Mouse (Mus musculus) CH12.LX (cell line): ENCODE results near the gene Calm5. TPM values are rescaled to one million over a fixed set of nuclear protein-coding genes. Genes with fewer than 3 reads are reported as not detected.

ENCODE experiments used
- DNase-seq: peaks from one replicate; pipeline ENCODE4 v3.0.0-alpha.2; 2013; ENCODE audit errors: extremely low read depth
- H3K27ac ChIP-seq: 2 replicates; pipeline ENCODE4 v1.5.1; 2012; ENCODE audit warnings: low read depth, mild to moderate bottlenecking, control low read depth, moderate library complexity; ENCODE audit not compliant: insufficient read depth
- H3K27me3 ChIP-seq: replicated peaks from 2 replicates; pipeline ENCODE3; 2012; ENCODE audit warnings: inconsistent platforms
- H3K36me3 ChIP-seq, 2 experiments: replicated peaks in 1 of 2; 2 replicates each; pipeline versions ENCODE3 to v1.6.1; 2012; ENCODE audit warnings: inconsistent platforms in 1 of 2, low read length in 1 of 2, mild to moderate bottlenecking in 1 of 2, mixed read lengths in 1 of 2, moderate library complexity in 1 of 2; ENCODE audit not compliant: control insufficient read depth in 1 of 2, insufficient read depth in 1 of 2
- H3K4me1 ChIP-seq, 2 experiments: 2 replicates each; pipeline ENCODE4 v1.6.1; 2012; ENCODE audit warnings: inconsistent platforms in 1 of 2, moderate library complexity in 1 of 2; ENCODE audit not compliant: insufficient read depth in 2 of 2, control insufficient read depth in 1 of 2
- H3K4me2 ChIP-seq: 2 replicates; pipeline ENCODE4 v1.6.1; 2012; ENCODE audit warnings: low read depth, mild to moderate bottlenecking, control low read depth; ENCODE audit not compliant: poor library complexity, insufficient read depth, severe bottlenecking
- H3K4me3 ChIP-seq, 3 experiments: fragments of 150-350 bp in 1 of 3; sonication (generic) in 1 of 3; replicated peaks in 1 of 3; 2 replicates each; pipeline versions ENCODE3 to v1.5.1; 2011 to 2012; ENCODE audit warnings: low read depth in 2 of 3, low read length in 2 of 3, mild to moderate bottlenecking in 2 of 3, moderate library complexity in 2 of 3, control low read depth in 1 of 3, improper control_type of control experiment in 1 of 3, inconsistent platforms in 1 of 3, mixed read lengths in 1 of 3; ENCODE audit not compliant: poor library complexity in 1 of 3
- H3K79me2 ChIP-seq: replicated peaks from 2 replicates; pipeline ENCODE4 v1.6.1; 2012; ENCODE audit warnings: mild to moderate bottlenecking, moderate library complexity; ENCODE audit not compliant: control insufficient read depth, poor library complexity, insufficient read depth, severe bottlenecking; ENCODE audit errors: extremely low read depth
- H3K9ac ChIP-seq: 2 replicates; pipeline ENCODE4 v1.6.1; 2012; ENCODE audit warnings: low read depth, mild to moderate bottlenecking, control low read depth, moderate library complexity; ENCODE audit not compliant: insufficient read depth
- H3K9me3 ChIP-seq: replicated peaks from 2 replicates; pipeline ENCODE3; 2012; ENCODE audit warnings: low read length, inconsistent platforms, mixed read lengths
- CHD2 ChIP-seq: IDR thresholded peaks from 2 replicates; pipeline ENCODE4 v1.6.1; 2011; ENCODE audit warnings: low read length, improper control_type of control experiment
- CTCF ChIP-seq, 2 experiments: IDR thresholded peaks in 1 of 2; conservative IDR thresholded peaks in 1 of 2; 2 replicates each; pipeline ENCODE4 v1.5.1; 2011 to 2012; ENCODE audit warnings: low read depth in 2 of 2, low read length in 2 of 2, improper control_type of control experiment in 1 of 2, inconsistent platforms in 1 of 2, mild to moderate bottlenecking in 1 of 2, moderate library complexity in 1 of 2
- E2F4 ChIP-seq: IDR thresholded peaks from 2 replicates; pipeline ENCODE4 v1.6.1; 2011; ENCODE audit warnings: low read depth, low read length, improper control_type of control experiment; ENCODE audit not compliant: insufficient replicate concordance
- ELF1 ChIP-seq: IDR thresholded peaks from 2 replicates; pipeline ENCODE4 v1.6.1; 2014; ENCODE audit warnings: low read depth, mild to moderate bottlenecking, inconsistent platforms, low read length, improper control_type of control experiment
- EP300 ChIP-seq: IDR thresholded peaks from 2 replicates; pipeline ENCODE4 v1.6.1; 2011; ENCODE audit warnings: low read length, improper control_type of control experiment
- GABPA ChIP-seq: IDR thresholded peaks from 2 replicates; pipeline ENCODE4 v1.6.1; 2012; ENCODE audit warnings: low read depth, low read length, improper control_type of control experiment, inconsistent platforms; ENCODE audit not compliant: insufficient replicate concordance
- JUN ChIP-seq: IDR thresholded peaks from 2 replicates; pipeline ENCODE4 v1.6.1; 2011; ENCODE audit warnings: low read depth, mild to moderate bottlenecking, low read length, improper control_type of control experiment, moderate library complexity; ENCODE audit not compliant: insufficient read depth
- MAZ ChIP-seq: IDR thresholded peaks from 2 replicates; pipeline ENCODE4 v1.6.1; 2012; ENCODE audit warnings: low read depth, mild to moderate bottlenecking, inconsistent platforms, low read length, improper control_type of control experiment, moderate library complexity
- MEF2A ChIP-seq: IDR thresholded peaks from 2 replicates; pipeline ENCODE4 v1.6.1; 2014; ENCODE audit warnings: low read depth, mild to moderate bottlenecking, inconsistent platforms, low read length, improper control_type of control experiment, borderline replicate concordance
- MYC ChIP-seq: IDR thresholded peaks from 2 replicates; pipeline ENCODE4 v1.6.1; 2011; ENCODE audit warnings: low read depth, mild to moderate bottlenecking, improper control_type of control experiment, low read length
- NRF1 ChIP-seq: IDR thresholded peaks from 2 replicates; pipeline ENCODE4 v1.6.1; 2014; ENCODE audit warnings: low read depth, mild to moderate bottlenecking, inconsistent platforms, low read length, improper control_type of control experiment, moderate library complexity
- POLR2A ChIP-seq: IDR thresholded peaks from 2 replicates; pipeline ENCODE4 v1.6.1; 2011; ENCODE audit warnings: low read depth, mild to moderate bottlenecking, improper control_type of control experiment, low read length
- POLR2AphosphoS2 ChIP-seq: IDR thresholded peaks from 2 replicates; pipeline ENCODE4 v1.6.1; 2011; ENCODE audit warnings: low read depth, low read length, improper control_type of control experiment
- RCOR1 ChIP-seq: conservative IDR thresholded peaks from 2 replicates; pipeline ENCODE4 v1.6.1; 2012; ENCODE audit warnings: low read depth, mild to moderate bottlenecking, inconsistent platforms, low read length, improper control_type of control experiment
- SIN3A ChIP-seq: IDR thresholded peaks from 2 replicates; pipeline ENCODE4 v1.6.1; 2012; ENCODE audit warnings: low read length, improper control_type of control experiment, inconsistent platforms
- TBP ChIP-seq: conservative IDR thresholded peaks from 2 replicates; pipeline ENCODE4 v1.6.1; 2011; ENCODE audit warnings: low read depth, low read length, improper control_type of control experiment
- TCF12 ChIP-seq: IDR thresholded peaks from 2 replicates; pipeline ENCODE4 v1.6.1; 2014; ENCODE audit warnings: low read depth, mild to moderate bottlenecking, inconsistent platforms, low read length, improper control_type of control experiment
- UBTF ChIP-seq: IDR thresholded peaks from 2 replicates; pipeline ENCODE4 v1.6.1; 2012; ENCODE audit warnings: low read depth, mild to moderate bottlenecking, inconsistent platforms, low read length, improper control_type of control experiment, moderate library complexity
- USF2 ChIP-seq: conservative IDR thresholded peaks from 2 replicates; pipeline ENCODE4 v1.6.1; 2011; ENCODE audit warnings: low read depth, low read length, improper control_type of control experiment
- ZKSCAN1 ChIP-seq: IDR thresholded peaks from 2 replicates; pipeline ENCODE4 v1.6.1; 2012; ENCODE audit warnings: low read depth, inconsistent platforms, low read length, improper control_type of control experiment, borderline replicate concordance
- ZMIZ1 ChIP-seq: IDR thresholded peaks from 2 replicates; pipeline ENCODE4 v1.6.1; 2012; ENCODE audit warnings: low read depth, mild to moderate bottlenecking, inconsistent platforms, low read length, improper control_type of control experiment
- ZNF384 ChIP-seq: IDR thresholded peaks from 2 replicates; pipeline ENCODE4 v1.6.1; 2012; ENCODE audit warnings: low read depth, low read length, improper control_type of control experiment, inconsistent platforms
- dilution Hi-C: fragments of 300-500 bp; cut with MboI; formaldehyde crosslinking; loops from 2 replicates; pipeline ENCODE4 v1.14.3; 2020; ENCODE audit warnings: low sequenced_read_pairs; ENCODE audit not compliant: extremely low pct_unique_long_range_greater_than_20kb, extremely low pct_ligation_motif_present
- in situ Hi-C: fragments of 300-500 bp; cut with MboI; formaldehyde crosslinking; loops from 3 replicates; pipeline ENCODE4 v1.14.3; 2019; ENCODE audit warnings: low sequenced_read_pairs, low pct_ligation_motif_present, low pct_unique_long_range_greater_than_20kb, mixed read lengths
- polyA plus RNA-seq: library from polyadenylated mRNA; unstranded; fragments of >175 nt; gene quantifications from 2 replicates; pipeline ENCODE4 v1.2.1, GENCODE M21; 2012; ENCODE audit warnings: low read depth; ENCODE audit not compliant: insufficient read length
- total RNA-seq, 2 experiments: library from RNA; depleted of rRNA; stranded (reverse); fragments of 300-350 nt in 1 of 2; fragments of >200 nt in 1 of 2; gene quantifications; 2 replicates each; pipeline ENCODE4 v1.2.3; 2012 to 2014

The Calm5 gene
- total and polyA plus RNA-seq, 3 experiments = not detected

DNA sequence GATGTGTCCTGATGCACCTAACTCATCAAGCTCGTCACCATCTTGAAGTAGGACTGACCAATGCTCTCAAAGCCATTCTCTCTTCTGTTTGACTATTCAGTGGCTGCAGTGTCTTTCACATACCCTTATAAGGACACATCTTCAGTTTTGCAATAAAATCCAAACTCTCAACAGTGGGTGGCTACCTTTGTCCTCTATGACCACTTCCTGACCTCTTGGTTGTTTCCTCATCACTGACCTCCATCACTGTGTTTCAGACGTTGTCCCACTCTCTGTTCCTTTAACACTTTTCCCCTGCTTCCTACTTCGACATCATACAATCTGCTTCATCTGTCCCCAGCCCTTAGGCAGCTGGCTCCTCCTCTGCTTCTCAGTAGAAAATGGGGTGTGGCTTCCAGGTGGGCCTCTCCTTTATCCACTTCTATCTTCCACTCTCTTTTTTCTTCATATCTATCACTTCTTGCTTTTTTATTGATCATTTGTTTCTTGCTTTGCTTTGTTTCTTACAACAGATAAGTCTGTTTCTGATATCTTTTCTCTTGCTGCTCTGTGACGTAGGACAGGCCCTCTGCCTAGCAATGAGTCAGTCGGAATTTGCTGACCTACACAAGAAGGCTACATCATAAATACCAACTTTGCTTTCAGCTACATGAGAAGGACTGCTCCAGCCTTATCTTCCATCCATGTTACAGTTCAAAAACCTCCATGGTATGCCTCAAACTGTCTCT lies 35.8 kb upstream of the Calm5 start:
- no peak overlapping the region for H3K27ac ChIP-seq
- H3K9me3 ChIP-seq = no peaks in the 10 kb centered on the region
- H3K27me3 ChIP-seq = no peaks in the 10 kb centered on the region
- in situ Hi-C loops (no loop called here), dilution Hi-C loops (no loop called here)
- DNase-seq = no peak
- H3K36me3 ChIP-seq = no peaks in the 10 kb centered on the region
- no peaks in the 10 kb centered on the region for H3K79me2 ChIP-seq
- no peaks in the 10 kb centered on the region for H3K4me1 ChIP-seq
- TF ChIP-seq GABPA (no peak), CTCF (conservative IDR thresholded peaks at IDR 0.05 in 1 of 2, IDR thresholded peaks at IDR 0.05 in 1 of 2; ENCODE audit: low read depth in 2 of 2, low read length in 2 of 2) (no peak), MAZ (no peak), CHD2 (no peak), MEF2A (no peak), NRF1 (no peak), SIN3A (no peak), E2F4 (no peak), ZNF384 (no peak), UBTF (no peak), USF2 (no peak), ELF1 (no peak), TCF12 (no peak), POLR2AphosphoS2 (no peak)
- H3K4me2 ChIP-seq = no peak overlapping the region; the same call in 1 of the 2 replicates
- no peak overlapping the region for H3K9ac ChIP-seq
- H3K4me3 ChIP-seq = no peak overlapping the region

- no peaks in the 10 kb centered on the region for H3K9me3 ChIP-seq
- dilution Hi-C loops = no loop called here
Measured at GRCm38 (mm10) chr13:3818740-3819076, 35.3 kb upstream of the Calm5 start.

More at GRCm38 (mm10) chr13:3818740-3819076, 35.3 kb upstream of the Calm5 start:
- H3K9ac ChIP-seq = no peak overlapping the region
- DNase-seq = no peak
- H3K79me2 ChIP-seq = no peaks in the 10 kb centered on the region
- H3K27ac ChIP-seq = no peak overlapping the region
- H3K4me2 ChIP-seq = no peak overlapping the region
- H3K4me3 ChIP-seq = no peak overlapping the region
- no peaks in the 10 kb centered on the region for H3K36me3 ChIP-seq
- in situ Hi-C loops = no loop called here
- no peaks in the 10 kb centered on the region for H3K4me1 ChIP-seq
- no peaks in the 10 kb centered on the region for H3K27me3 ChIP-seq
- TF ChIP-seq CTCF (conservative IDR thresholded peaks at IDR 0.05 in 1 of 2, IDR thresholded peaks at IDR 0.05 in 1 of 2; ENCODE audit: low read depth in 2 of 2, low read length in 2 of 2) = no peak
- TF ChIP-seq E2F4 = no peak
- no peak for TF ChIP-seq USF2
- TF ChIP-seq TCF12 = no peak
- no peak for TF ChIP-seq RCOR1
- TF ChIP-seq JUN = no peak
- TF ChIP-seq ZMIZ1 = no peak
- no peak for TF ChIP-seq MYC
- TF ChIP-seq EP300 = no peak
- no peak for TF ChIP-seq TBP
- TF ChIP-seq POLR2AphosphoS2 = no peak
- no peak for TF ChIP-seq POLR2A
- TF ChIP-seq ZKSCAN1 = no peak
- TF ChIP-seq, all 38 proteins: peak for 0
